Mouse (Mus musculus) ES-E14 (cell line): ENCODE measurements around the gene Serpina11. TPM values are rescaled to one million over a fixed set of nuclear protein-coding genes. Genes with fewer than 3 reads are reported as not detected.

Experiments used
- DNase-seq: peaks from one replicate; pipeline ENCODE4 v3.0.0-alpha.2; 2013; ENCODE audit warnings: low read depth, low spot score
- H3K27ac ChIP-seq: 2 replicates; pipeline ENCODE4 v1.5.1; 2012; ENCODE audit warnings: low read depth, mild to moderate bottlenecking, low read length, moderate library complexity, mixed read lengths; ENCODE audit not compliant: poor library complexity, insufficient read depth, severe bottlenecking
- H3K36me3 ChIP-seq: 2 replicates; pipeline ENCODE4 v1.6.1; 2012; ENCODE audit warnings: mild to moderate bottlenecking, low read length, moderate library complexity, mixed read lengths; ENCODE audit not compliant: control insufficient read depth, poor library complexity, insufficient read depth, severe bottlenecking
- H3K4me1 ChIP-seq, 2 experiments: fragments of 150-350 bp in 1 of 2; sonication (generic) in 1 of 2; 2 replicates each; pipeline ENCODE4 v1.6.1; 2012; ENCODE audit warnings: low read length in 2 of 2, mild to moderate bottlenecking in 1 of 2, mixed read lengths in 1 of 2; ENCODE audit not compliant: control insufficient read depth in 2 of 2, insufficient read depth in 2 of 2, poor library complexity in 1 of 2
- H3K4me3 ChIP-seq, 2 experiments: fragments of 150-350 bp in 1 of 2; sonication (generic) in 1 of 2; 2 replicates each; pipeline ENCODE4 v1.5.1; 2012; ENCODE audit warnings: low read length in 2 of 2, low read depth in 1 of 2, mild to moderate bottlenecking in 1 of 2, mixed read lengths in 1 of 2; ENCODE audit not compliant: insufficient read depth in 1 of 2, poor library complexity in 1 of 2, severe bottlenecking in 1 of 2
- H3K9ac ChIP-seq: 2 replicates; pipeline ENCODE4 v1.6.1; 2012; ENCODE audit warnings: low read depth, mild to moderate bottlenecking, low read length, mixed read lengths; ENCODE audit not compliant: poor library complexity, insufficient read depth, severe bottlenecking
- H3K9me3 ChIP-seq: fragments of 150-350 bp; sonication (generic); 2 replicates; pipeline ENCODE4 v1.6.1; 2012; ENCODE audit warnings: low read depth, mild to moderate bottlenecking, low read length; ENCODE audit not compliant: control insufficient read depth, insufficient read depth
- CHD2 ChIP-seq: IDR thresholded peaks from 2 replicates; pipeline ENCODE4 v1.6.1; 2014; ENCODE audit warnings: mild to moderate bottlenecking, low read depth, low read length, inconsistent platforms
- HCFC1 ChIP-seq: IDR thresholded peaks from 2 replicates; pipeline ENCODE4 v1.6.1; 2012; ENCODE audit warnings: low read length, inconsistent platforms, borderline replicate concordance; ENCODE audit not compliant: insufficient read depth
- MAFK ChIP-seq: IDR thresholded peaks from 2 replicates; pipeline ENCODE4 v1.6.1; 2014; ENCODE audit warnings: mild to moderate bottlenecking, low read depth, low read length, inconsistent platforms; ENCODE audit not compliant: insufficient read depth
- ZC3H11A ChIP-seq: IDR thresholded peaks from 2 replicates; pipeline ENCODE4 v1.6.1; 2012; ENCODE audit warnings: low read depth, mild to moderate bottlenecking, inconsistent platforms, low read length, borderline replicate concordance
- ZNF384 ChIP-seq: IDR thresholded peaks from 2 replicates; pipeline ENCODE4 v1.6.1; 2012; ENCODE audit warnings: low read depth, low read length, inconsistent platforms
- in situ Hi-C, 2 experiments: fragments of 600-800 bp; cut with MboI; formaldehyde crosslinking; loops; one replicate each; pipeline ENCODE4 v1.15.1; 2025; ENCODE audit warnings: low sequenced_read_pairs in 2 of 2, inconsistent platforms in 1 of 2; ENCODE audit not compliant: unreplicated experiment in 2 of 2
- total RNA-seq: library from RNA; depleted of rRNA; stranded (reverse); fragments of 300-350 nt; gene quantifications from 2 replicates; pipeline ENCODE4 v1.2.3, GENCODE M21; 2012

Gene Serpina11
- total RNA-seq, 1 experiment: not detected

GRCm38 (mm10) chr12:103989514-103989767 is 316 bp downstream of the Serpina11 start:
- Histone ChIP-seq H3K4me3 (no peak overlapping the region), H3K9ac (no peak overlapping the region), H3K4me1 (no peaks in the 10 kb centered on the region), H3K36me3 (no peaks in the 10 kb centered on the region), H3K27ac (no peak overlapping the region), H3K9me3 (no peaks in the 10 kb centered on the region)
- DNase-seq: no peak
- in situ Hi-C loops: no loop called here
- TF ChIP-seq ZC3H11A (no peak), HCFC1 (no peak), MAFK (no peak), CHD2 (no peak), ZNF384 (no peak)

- in situ Hi-C loops: no loop called here
These were observed 823 bp downstream of the Serpina11 start for GRCm38 (mm10) chr12:103988754-103989513.

GRCm38 (mm10) chr12:103985868-103986267 is 3.9 kb downstream of the Serpina11 start:
- Histone ChIP-seq H3K9ac (no peak overlapping the region), H3K9me3 (no peaks in the 10 kb centered on the region), H3K27ac (no peak overlapping the region), H3K36me3 (no peaks in the 10 kb centered on the region), H3K4me1 (no peaks in the 10 kb centered on the region), H3K4me3 (no peak overlapping the region)
- TF ChIP-seq CHD2: no peak
- in situ Hi-C loops: no loop called here
- no peak for DNase-seq

More at GRCm38 (mm10) chr12:103988754-103989513, 823 bp downstream of the Serpina11 start:
- Histone ChIP-seq H3K9me3 (no peaks in the 10 kb centered on the region), H3K4me3 (no peak overlapping the region), H3K9ac (no peak overlapping the region), H3K27ac (no peak overlapping the region), H3K36me3 (no peaks in the 10 kb centered on the region), H3K4me1 (no peaks in the 10 kb centered on the region)
- TF ChIP-seq MAFK (no peak), ZC3H11A (no peak), CHD2 (no peak), ZNF384 (no peak), HCFC1 (no peak)
- no peak for DNase-seq

- Histone ChIP-seq H3K9me3 (no peaks in the 10 kb centered on the region), H3K36me3 (no peaks in the 10 kb centered on the region), H3K27ac (no peak overlapping the region), H3K9ac (no peak overlapping the region), H3K4me1 (no peaks in the 10 kb centered on the region), H3K4me3 (no peak overlapping the region)
- TF ChIP-seq CHD2 (no peak), MAFK (no peak), HCFC1 (no peak), ZNF384 (no peak), ZC3H11A (no peak)
- peak; percentile 22 for DNase-seq
- in situ Hi-C loops: no loop called here
These were observed 4.8 kb downstream of the Serpina11 start for GRCm38 (mm10) chr12:103984935-103985334.
